Mouse (Mus musculus): Measurements from ENCODE around the gene Myrfl. TPM values are rescaled to one million over a fixed set of nuclear protein-coding genes. Genes with fewer than 3 reads are reported as not detected.

The Myrfl gene
- polyA plus RNA-seq, 1 experiment from 2014 or later: 0.20 TPM

- Histone ChIP-seq H3K36me3 (no peaks in the 10 kb centered on the region), H3K27ac (replicated peaks) (no peak overlapping the region), H3K9ac (no peak overlapping the region), H3K9me3 (no peaks in the 10 kb centered on the region), H3K4me2 (no peak overlapping the region), H3K4me3 (no peak overlapping the region), H3K4me1 (peaks cover 6% of the 10 kb centered on the region; the same call in 1 of the 2 replicates), H3K27me3 (replicated peaks) (no peaks in the 10 kb centered on the region)
- ATAC-seq (ENCODE audit: extremely low read depth, insufficient number of reproducible peaks, low FRiP score, low TSS enrichment): no peak
- 68% methylated on average over 12 of the region's 12 CpGs for WGBS
Measured at GRCm38 (mm10) chr10:116871329-116872015, 25.2 kb downstream of the Myrfl start.

DNA sequence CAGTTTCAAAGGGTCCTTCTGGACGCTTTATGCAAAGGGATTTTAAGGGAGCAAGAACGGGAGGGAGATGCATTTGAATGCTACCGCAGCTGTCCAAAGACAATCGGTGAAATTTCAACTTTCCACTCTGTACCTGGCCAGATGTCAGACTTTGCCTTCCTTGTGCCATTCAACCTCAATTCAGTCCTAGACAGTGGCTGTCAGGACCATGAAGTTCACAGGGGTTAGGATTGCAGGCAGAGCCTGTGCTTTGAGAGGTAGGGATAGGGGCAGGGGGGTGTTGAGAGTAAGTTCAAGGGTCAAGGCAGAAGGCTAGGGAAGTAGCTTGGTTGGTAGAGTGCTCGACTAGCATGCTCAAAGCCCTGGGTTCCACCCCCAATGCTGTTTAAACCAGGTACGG lies 25.9 kb downstream of the Myrfl start:
- Histone ChIP-seq H3K9ac (no peak overlapping the region), H3K4me3 (no peak overlapping the region), H3K4me1 (peaks cover 6% of the 10 kb centered on the region; the same call in 1 of the 2 replicates), H3K9me3 (no peaks in the 10 kb centered on the region), H3K36me3 (no peaks in the 10 kb centered on the region), H3K27me3 (replicated peaks) (no peaks in the 10 kb centered on the region), H3K27ac (replicated peaks) (no peak overlapping the region), H3K4me2 (no peak overlapping the region)
- 83% methylated on average over 6 of the region's 6 CpGs for WGBS
- no peak for ATAC-seq (ENCODE audit: extremely low read depth, insufficient number of reproducible peaks, low FRiP score, low TSS enrichment)

- Histone ChIP-seq H3K4me2 (no peak overlapping the region), H3K36me3 (no peaks in the 10 kb centered on the region), H3K4me1 (no peaks in the 10 kb centered on the region), H3K4me3 (no peak overlapping the region), H3K9ac (no peak overlapping the region), H3K27me3 (replicated peaks) (0 out of 2 replicates have a peak, but pooled peaks cover 2% of the 10 kb centered on the region), H3K27ac (replicated peaks) (no peak overlapping the region), H3K9me3 (no peaks in the 10 kb centered on the region)
- no peak for ATAC-seq (ENCODE audit: extremely low read depth, insufficient number of reproducible peaks, low FRiP score, low TSS enrichment)
- WGBS: 72% methylated on average over 11 of the region's 11 CpGs
Measured at GRCm38 (mm10) chr10:116853159-116853845, 43.4 kb downstream of the Myrfl start.

DNA sequence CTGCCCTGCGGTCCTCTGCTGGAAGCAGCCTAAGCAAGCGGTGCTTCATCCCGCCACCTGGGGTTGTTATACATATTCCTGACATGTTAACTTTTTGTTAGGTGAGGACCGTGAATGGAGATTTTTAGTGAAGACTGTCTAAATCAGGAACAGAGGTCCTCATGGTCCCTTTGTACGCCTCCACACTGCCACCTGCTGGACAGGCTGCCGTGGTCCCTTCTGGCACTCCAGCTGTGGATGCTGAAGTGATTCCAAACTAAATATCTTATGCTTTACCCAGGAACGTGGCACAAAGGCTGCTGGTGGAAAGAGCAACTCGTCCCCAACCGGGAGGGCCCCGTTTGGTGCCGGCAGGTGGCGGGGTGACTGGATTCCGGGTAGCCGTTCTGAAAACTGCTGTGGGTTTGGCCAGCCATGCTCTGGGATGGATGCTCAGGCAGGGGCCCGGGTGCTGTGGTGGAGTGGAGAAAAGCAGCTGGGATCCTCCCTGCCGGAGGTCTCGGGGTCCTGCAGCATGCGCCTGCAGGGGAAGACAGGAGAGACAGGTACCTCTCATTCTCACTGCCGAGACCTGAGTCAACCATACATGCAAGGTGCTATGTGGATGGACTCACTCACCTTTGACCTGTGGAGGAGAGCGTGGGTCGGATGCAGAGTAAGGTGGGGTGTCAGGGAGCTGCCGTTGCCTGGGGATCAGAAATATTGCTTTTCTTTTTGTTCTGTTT lies 47.8 kb downstream of the Myrfl start:
- H3K9ac ChIP-seq: peak overlapping the region; percentile 1; the same call in 1 of the 2 replicates
- peaks cover 2% of the 10 kb centered on the region; the same call in 1 of the 2 replicates for H3K27me3 ChIP-seq (replicated peaks)
- peak overlapping the region; percentile 33 for H3K4me2 ChIP-seq
- H3K9me3 ChIP-seq: no peaks in the 10 kb centered on the region
- no peak overlapping the region for H3K27ac ChIP-seq (replicated peaks)
- no peak overlapping the region for H3K4me3 ChIP-seq
- no peak for ATAC-seq (ENCODE audit: extremely low read depth, insufficient number of reproducible peaks, low FRiP score, low TSS enrichment)
- no peaks in the 10 kb centered on the region for H3K36me3 ChIP-seq
- no peaks in the 10 kb centered on the region for H3K4me1 ChIP-seq
- 23% methylated on average over 22 of the region's 22 CpGs for WGBS

GRCm38 (mm10) chr10:116841551-116841950 lies 55.2 kb downstream of the Myrfl start:
- no peak overlapping the region for H3K9ac ChIP-seq
- H3K36me3 ChIP-seq: no peaks in the 10 kb centered on the region
- 67% methylated on average over 3 of the region's 3 CpGs for WGBS
- no peaks in the 10 kb centered on the region for H3K9me3 ChIP-seq
- no peak overlapping the region for H3K4me3 ChIP-seq
- H3K4me2 ChIP-seq: no peak overlapping the region
- no peaks in the 10 kb centered on the region for H3K27me3 ChIP-seq (replicated peaks)
- ATAC-seq (ENCODE audit: extremely low read depth, insufficient number of reproducible peaks, low FRiP score, low TSS enrichment): no peak
- no peak overlapping the region for H3K27ac ChIP-seq (replicated peaks)
- H3K4me1 ChIP-seq: no peaks in the 10 kb centered on the region

- H3K9ac ChIP-seq: no peak overlapping the region
- H3K4me2 ChIP-seq: no peak overlapping the region
- no peak overlapping the region for H3K27ac ChIP-seq (replicated peaks)
- H3K27me3 ChIP-seq (replicated peaks): no peaks in the 10 kb centered on the region
- 77% methylated on average over 6 of the region's 6 CpGs for WGBS
- no peak for ATAC-seq (ENCODE audit: extremely low read depth, insufficient number of reproducible peaks, low FRiP score, low TSS enrichment)
- peaks cover 9% of the 10 kb centered on the region; the same call in 1 of the 2 replicates for H3K4me1 ChIP-seq
- H3K36me3 ChIP-seq: no peaks in the 10 kb centered on the region
- no peak overlapping the region for H3K4me3 ChIP-seq
- no peaks in the 10 kb centered on the region for H3K9me3 ChIP-seq
Measured at GRCm38 (mm10) chr10:116830676-116831075, 66.0 kb downstream of the Myrfl start.

- Histone ChIP-seq H3K27me3 (replicated peaks) (no peaks in the 10 kb centered on the region), H3K4me1 (peaks cover 9% of the 10 kb centered on the region; the same call in 1 of the 2 replicates), H3K27ac (replicated peaks) (peak overlapping the region; percentile 73), H3K9me3 (no peaks in the 10 kb centered on the region), H3K4me3 (no peak overlapping the region), H3K4me2 (no peak overlapping the region), H3K9ac (no peak overlapping the region), H3K36me3 (no peaks in the 10 kb centered on the region)
- no peak for ATAC-seq (ENCODE audit: extremely low read depth, insufficient number of reproducible peaks, low FRiP score, low TSS enrichment)
- 50% methylated on average over 4 of the region's 4 CpGs for WGBS
Measured at GRCm38 (mm10) chr10:116828099-116828498, 68.6 kb downstream of the Myrfl start.

DNA sequence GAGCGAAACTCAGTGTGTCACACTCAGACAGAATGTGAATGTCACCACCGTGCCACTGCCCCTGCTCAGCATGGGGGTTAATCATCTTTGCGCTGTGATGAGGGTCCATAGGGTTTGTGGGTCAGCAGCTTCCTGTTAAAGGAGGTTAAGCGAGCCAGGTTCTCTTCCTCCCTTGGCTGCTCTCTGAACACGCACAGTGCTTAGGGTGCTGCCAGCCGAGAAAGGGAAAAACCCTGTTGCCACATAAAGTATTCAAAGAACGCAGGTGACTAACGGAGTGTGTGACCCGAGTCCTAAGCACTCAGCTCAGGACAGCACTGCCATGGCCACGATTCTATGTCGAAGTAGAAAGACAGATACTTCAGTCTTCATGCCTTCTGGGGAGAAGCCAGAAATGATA lies 69.4 kb downstream of the Myrfl start:
- Histone ChIP-seq H3K36me3 (no peaks in the 10 kb centered on the region), H3K4me1 (peaks cover 9% of the 10 kb centered on the region; the same call in 1 of the 2 replicates), H3K9ac (no peak overlapping the region), H3K27ac (replicated peaks) (peak overlapping the region; percentile 73), H3K4me3 (no peak overlapping the region), H3K9me3 (no peaks in the 10 kb centered on the region), H3K4me2 (no peak overlapping the region), H3K27me3 (replicated peaks) (no peaks in the 10 kb centered on the region)
- WGBS: 73% methylated on average over 11 of the region's 11 CpGs
- no peak for ATAC-seq (ENCODE audit: extremely low read depth, insufficient number of reproducible peaks, low FRiP score, low TSS enrichment)

DNA sequence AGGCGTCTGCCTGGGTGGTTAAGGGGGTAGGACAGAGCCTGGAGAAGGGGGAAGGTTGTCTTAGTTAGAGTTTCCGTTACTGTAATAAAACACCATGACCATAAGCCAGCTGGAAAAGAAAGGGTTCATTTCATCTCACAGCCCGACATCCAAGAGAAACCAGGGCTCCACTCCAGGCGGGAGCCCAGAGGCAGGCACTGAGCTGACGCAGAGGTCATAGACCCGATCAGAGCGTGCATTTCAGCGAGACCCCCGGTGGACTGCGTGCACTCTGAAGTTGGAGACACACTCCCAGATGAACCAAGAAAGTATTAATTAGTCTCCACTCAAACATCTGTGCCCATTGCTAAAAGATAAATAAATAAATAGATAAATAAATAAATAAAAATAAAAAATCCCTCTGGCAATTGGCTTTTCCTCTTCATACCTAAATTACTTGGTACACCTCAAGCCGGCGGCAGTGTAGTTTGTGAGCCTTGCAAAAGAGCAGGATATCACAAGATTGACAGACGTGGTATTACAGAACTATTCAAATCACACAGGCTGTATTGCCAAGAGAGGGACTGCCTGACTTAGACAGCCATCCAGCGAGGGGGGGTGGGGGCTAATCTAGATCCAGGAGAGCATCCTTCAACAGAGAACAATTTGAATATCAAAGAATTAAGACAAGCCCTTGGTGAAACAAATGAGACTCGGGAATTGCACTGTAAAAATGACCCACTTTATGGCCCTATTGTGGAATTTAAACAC lies 81.2 kb downstream of the Myrfl start:
- no peak overlapping the region for H3K9ac ChIP-seq
- no peak overlapping the region for H3K27ac ChIP-seq (replicated peaks)
- no peaks in the 10 kb centered on the region for H3K36me3 ChIP-seq
- WGBS: 57% methylated on average over 15 of the region's 15 CpGs
- 0 out of 2 replicates have a peak, but pooled peaks cover 6% of the 10 kb centered on the region for H3K27me3 ChIP-seq (replicated peaks)
- H3K4me1 ChIP-seq: no peaks in the 10 kb centered on the region
- H3K9me3 ChIP-seq: no peaks in the 10 kb centered on the region
- H3K4me3 ChIP-seq: no peak overlapping the region
- no peak overlapping the region for H3K4me2 ChIP-seq
- no peak for ATAC-seq (ENCODE audit: extremely low read depth, insufficient number of reproducible peaks, low FRiP score, low TSS enrichment)

DNA sequence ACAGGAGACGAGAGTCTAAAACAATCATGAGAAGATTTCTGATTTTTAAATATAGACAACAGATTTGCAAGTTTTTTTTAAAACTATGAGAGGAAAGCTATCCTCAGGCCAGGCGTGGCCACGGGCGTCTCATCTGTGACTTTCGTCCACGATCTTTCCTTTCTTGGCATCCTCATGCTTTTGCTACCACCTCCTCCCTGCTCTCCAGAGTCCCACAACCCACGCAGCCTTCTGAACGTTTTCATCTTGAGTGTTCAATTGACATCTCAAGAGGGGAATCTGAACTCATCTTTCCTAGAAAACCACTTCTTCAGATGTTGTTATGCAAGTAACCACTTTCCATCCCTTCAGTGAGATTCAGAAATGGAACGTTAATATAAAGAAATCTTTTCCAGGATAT lies 83.6 kb downstream of the Myrfl start:
- WGBS: 77% methylated on average over 9 of the region's 9 CpGs
- Histone ChIP-seq H3K9me3 (no peaks in the 10 kb centered on the region), H3K4me3 (no peak overlapping the region), H3K9ac (no peak overlapping the region), H3K27ac (replicated peaks) (no peak overlapping the region), H3K27me3 (replicated peaks) (0 out of 2 replicates have a peak, but pooled peaks cover 6% of the 10 kb centered on the region), H3K4me1 (no peaks in the 10 kb centered on the region), H3K4me2 (no peak overlapping the region), H3K36me3 (no peaks in the 10 kb centered on the region)
- ATAC-seq (ENCODE audit: extremely low read depth, insufficient number of reproducible peaks, low FRiP score, low TSS enrichment): no peak

- H3K4me2 ChIP-seq: no peak overlapping the region
- H3K9ac ChIP-seq: no peak overlapping the region
- no peak for ATAC-seq (ENCODE audit: extremely low read depth, insufficient number of reproducible peaks, low FRiP score, low TSS enrichment)
- 78% methylated on average over 15 of the region's 15 CpGs for WGBS
- 0 out of 2 replicates have a peak, but pooled peaks cover 6% of the 10 kb centered on the region for H3K27me3 ChIP-seq (replicated peaks)
- no peaks in the 10 kb centered on the region for H3K4me1 ChIP-seq
- H3K27ac ChIP-seq (replicated peaks): no peak overlapping the region
- no peaks in the 10 kb centered on the region for H3K9me3 ChIP-seq
- H3K4me3 ChIP-seq: no peak overlapping the region
- no peaks in the 10 kb centered on the region for H3K36me3 ChIP-seq
Measured at GRCm38 (mm10) chr10:116810738-116811137, 86.0 kb downstream of the Myrfl start.
